Mouse (Mus musculus) small intestine, adult 2 months (tissue): ENCODE data around the gene Enc1. TPM values are rescaled to one million over a fixed set of nuclear protein-coding genes. Genes with fewer than 3 reads are reported as not detected.

Experiments used
- H3K27ac ChIP-seq: fragments of 200-500 bp; 2 replicates; pipeline ENCODE4 v1.5.1; 2012; ENCODE audit warnings: low read depth, low read length, control low read depth, inconsistent platforms; ENCODE audit not compliant: insufficient read depth
- H3K27me3 ChIP-seq: fragments of 200-500 bp; 2 replicates; pipeline ENCODE4 v1.6.1; 2012; ENCODE audit warnings: mild to moderate bottlenecking, moderate library complexity, low read length, inconsistent platforms; ENCODE audit not compliant: control insufficient read depth, insufficient read depth
- H3K36me3 ChIP-seq: fragments of 200-500 bp; 2 replicates; pipeline ENCODE4 v1.6.1; 2012; ENCODE audit warnings: mild to moderate bottlenecking, low read length, control low read depth, inconsistent platforms; ENCODE audit not compliant: control insufficient read depth, insufficient read depth
- H3K4me1 ChIP-seq: fragments of 200-500 bp; 2 replicates; pipeline ENCODE4 v1.6.1; 2012; ENCODE audit warnings: low read length, inconsistent platforms, mixed read lengths; ENCODE audit not compliant: control insufficient read depth, insufficient read depth, insufficient read length
- H3K4me3 ChIP-seq: fragments of 200-500 bp; 2 replicates; pipeline ENCODE4 v1.5.1; 2012; ENCODE audit warnings: low read depth, mild to moderate bottlenecking, control low read depth, inconsistent platforms, low read length, moderate library complexity
- CTCF ChIP-seq: fragments of 200-500 bp; IDR thresholded peaks from 2 replicates; pipeline ENCODE4 v1.5.1; 2012; ENCODE audit warnings: low read depth, mild to moderate bottlenecking, control low read depth, inconsistent platforms, low read length, moderate library complexity, mixed read lengths; ENCODE audit not compliant: insufficient replicate concordance, insufficient read length; ENCODE audit errors: extremely low read depth
- POLR2A ChIP-seq: fragments of 200-500 bp; IDR thresholded peaks from 2 replicates; pipeline ENCODE4 v1.6.1; 2012; ENCODE audit warnings: low read depth, mild to moderate bottlenecking, control low read depth, inconsistent platforms, low read length, moderate library complexity
- WGBS: fragments of 180-500 bp; shearing (Covaris S2); methylation state at CpG from one replicate; pipeline ENCODE4 v1.1.7; 2018; 5-methylcytosine and 5-hydroxymethylcytosine counted together
- polyA plus RNA-seq: library from polyadenylated mRNA; depleted of rRNA; stranded (reverse); fragments of >200 nt; gene quantifications from 2 replicates; pipeline ENCODE4 v1.2.3, GENCODE M21; 2012

Gene Enc1
- polyA plus RNA-seq, 1 experiment, result 4.6 TPM

- H3K4me3 ChIP-seq, result no peak overlapping the region
- peak overlapping the region; percentile 52; the same call in 1 of the 2 replicates for H3K27ac ChIP-seq
- no peaks in the 10 kb centered on the region for H3K36me3 ChIP-seq
- H3K4me1 ChIP-seq, result peaks cover 22% of the 10 kb centered on the region
- 21% methylated on average over 16 of the region's 16 CpGs for WGBS
- H3K27me3 ChIP-seq, result no peaks in the 10 kb centered on the region
- TF ChIP-seq POLR2A (no peak), CTCF (no peak)
These were observed 2.5 kb upstream of the Enc1 start for GRCm38 (mm10) chr13:97238181-97238981.

- H3K4me3 ChIP-seq, result 0 out of 2 replicates have a peak overlapping the region, but pooled peaks have one; percentile 20
- 6% methylated on average over 23 of the region's 23 CpGs for whole genome bisulfite sequencing
- peak overlapping the region; percentile 27; the same call in 1 of the 2 replicates for H3K27ac ChIP-seq
- no peaks in the 10 kb centered on the region for H3K36me3 ChIP-seq
- peaks cover 22% of the 10 kb centered on the region for H3K4me1 ChIP-seq
- no peak for TF ChIP-seq POLR2A
- TF ChIP-seq CTCF, result peak; percentile 32; the same call in 1 of the 2 replicates
- H3K27me3 ChIP-seq, result no peaks in the 10 kb centered on the region
These were observed 1.3 kb upstream of the Enc1 start for GRCm38 (mm10) chr13:97239343-97240180.

GRCm38 (mm10) chr13:97240279-97240964 is 483 bp upstream of the Enc1 start:
- TF ChIP-seq CTCF, result peak; percentile 45; the same call in 1 of the 2 replicates
- peak; percentile 40; the same call in 1 of the 2 replicates for TF ChIP-seq POLR2A

DNA sequence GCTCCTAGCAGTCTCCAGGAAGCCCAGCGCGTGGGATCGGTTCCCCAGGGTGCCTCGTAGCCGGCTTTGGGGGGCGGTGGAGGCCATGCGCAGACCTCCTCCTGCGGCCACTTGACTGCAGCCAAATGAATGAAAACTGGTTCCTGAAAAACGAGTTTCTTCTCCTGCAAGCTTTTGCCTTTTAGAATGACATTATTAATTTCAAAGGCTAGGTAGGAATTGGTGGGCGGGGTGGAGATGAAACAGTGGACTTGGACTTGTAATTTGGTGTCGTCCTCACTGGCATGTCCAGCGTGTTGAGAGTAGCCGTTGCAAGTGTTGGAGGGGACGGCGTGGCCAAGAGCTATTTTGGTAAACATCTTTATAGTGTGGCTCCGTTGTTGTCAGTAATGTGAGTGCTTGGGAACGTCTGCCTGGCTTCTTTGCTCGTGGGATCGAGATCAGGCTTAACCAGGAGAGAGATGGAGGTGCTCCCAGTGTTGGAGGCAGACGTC is 929 bp downstream of the Enc1 start:
- H3K4me1 ChIP-seq, result peaks cover 22% of the 10 kb centered on the region
- peak overlapping the region; percentile 80 for H3K27ac ChIP-seq
- peaks cover 17% of the 10 kb centered on the region for H3K36me3 ChIP-seq
- peak overlapping the region; percentile 90 for H3K4me3 ChIP-seq
- WGBS, result under 1% methylated on average over 20 of the region's 20 CpGs
- no peaks in the 10 kb centered on the region for H3K27me3 ChIP-seq
- TF ChIP-seq POLR2A, result no peak
- no peak for TF ChIP-seq CTCF

More at GRCm38 (mm10) chr13:97240279-97240964, 483 bp upstream of the Enc1 start:
- Histone ChIP-seq H3K27me3 (no peaks in the 10 kb centered on the region), H3K4me3 (peak overlapping the region; percentile 90), H3K4me1 (peaks cover 22% of the 10 kb centered on the region), H3K27ac (peak overlapping the region; percentile 75), H3K36me3 (peaks cover 3% of the 10 kb centered on the region)
- WGBS, result under 1% methylated on average over 35 of the region's 36 CpGs

- Histone ChIP-seq H3K36me3 (peaks cover 23% of the 10 kb centered on the region), H3K27me3 (no peaks in the 10 kb centered on the region), H3K27ac (no peak overlapping the region; the same call in 1 of the 2 replicates), H3K4me3 (peak overlapping the region; percentile 22), H3K4me1 (peaks cover 21% of the 10 kb centered on the region)
- 13% methylated on average over 6 of the region's 6 CpGs for WGBS
- TF ChIP-seq CTCF (no peak), POLR2A (no peak)
These were observed 1.8 kb downstream of the Enc1 start for GRCm38 (mm10) chr13:97242716-97243115.

- Histone ChIP-seq H3K4me3 (no peak overlapping the region), H3K27me3 (no peaks in the 10 kb centered on the region)
- 43% methylated on average over 15 of the region's 15 CpGs for WGBS
These were observed 3.2 kb downstream of the Enc1 start for GRCm38 (mm10) chr13:97243962-97244711.

More at GRCm38 (mm10) chr13:97243962-97244711, 3.2 kb downstream of the Enc1 start:
- TF ChIP-seq CTCF, result no peak
- no peak for TF ChIP-seq POLR2A
- H3K27ac ChIP-seq, result no peak overlapping the region
- peaks cover 30% of the 10 kb centered on the region for H3K36me3 ChIP-seq
- peaks cover 15% of the 10 kb centered on the region for H3K4me1 ChIP-seq
